Mouse (Mus musculus) brown adipose tissue, adult 24 weeks (tissue): ENCODE measurements around the gene Paqr4. TPM values are rescaled to one million over a fixed set of nuclear protein-coding genes. Genes with fewer than 3 reads are reported as not detected.

Experiments used
- H3K27ac ChIP-seq: fragments of 200-500 bp; replicated peaks from 2 replicates; pipeline ENCODE4 v1.5.1; 2012; ENCODE audit warnings: low read depth, mild to moderate bottlenecking, low read length
- H3K4me1 ChIP-seq: fragments of 200-500 bp; 2 replicates; pipeline ENCODE4 v1.6.1; 2012; ENCODE audit warnings: low read length, mixed read lengths; ENCODE audit not compliant: control insufficient read depth, insufficient read depth, insufficient read length
- H3K4me3 ChIP-seq: fragments of 200-500 bp; 2 replicates; pipeline ENCODE4 v1.5.1; 2012; ENCODE audit warnings: low read depth, mild to moderate bottlenecking, low read length, moderate library complexity; ENCODE audit not compliant: insufficient read depth
- polyA plus RNA-seq: library from polyadenylated mRNA; stranded (reverse); fragments of >200 nt; gene quantifications from 2 replicates; pipeline ENCODE4 v1.2.4, GENCODE M21; 2012; ENCODE audit not compliant: missing spikeins, insufficient read depth, insufficient read length

Gene Paqr4
- polyA plus RNA-seq, 1 experiment: 4.0 TPM

GRCm38 (mm10) chr17:23742941-23743340 lies 2.3 kb upstream of the Paqr4 start:
- Histone ChIP-seq H3K4me1 (peaks cover 3% of the 10 kb centered on the region; the same call in 1 of the 2 replicates), H3K4me3 (peak overlapping the region; percentile 32; the same call in 1 of the 2 replicates), H3K27ac (no peak overlapping the region)

- Histone ChIP-seq H3K4me3 (peak overlapping the region; percentile 32), H3K27ac (no peak overlapping the region), H3K4me1 (peaks cover 7% of the 10 kb centered on the region; the same call in 1 of the 2 replicates)
These were observed 1.6 kb upstream of the Paqr4 start for GRCm38 (mm10) chr17:23742210-23742793.

GRCm38 (mm10) chr17:23741359-23742209 lies 917 bp upstream of the Paqr4 start:
- Histone ChIP-seq H3K4me3 (peak overlapping the region; percentile 32), H3K4me1 (peaks cover 7% of the 10 kb centered on the region; the same call in 1 of the 2 replicates), H3K27ac (no peak overlapping the region)

- H3K4me3 ChIP-seq: peak overlapping the region; percentile 89
- H3K27ac ChIP-seq: peak overlapping the region; percentile 69
- H3K4me1 ChIP-seq: peaks cover 7% of the 10 kb centered on the region; the same call in 1 of the 2 replicates
These were observed 507 bp downstream of the Paqr4 start for GRCm38 (mm10) chr17:23740136-23740584.

- peak overlapping the region; percentile 89 for H3K4me3 ChIP-seq
These were observed 1.2 kb downstream of the Paqr4 start for GRCm38 (mm10) chr17:23739202-23740135.

GRCm38 (mm10) chr17:23738836-23739201 lies 1.8 kb downstream of the Paqr4 start:
- peak overlapping the region; percentile 89 for H3K4me3 ChIP-seq

More at GRCm38 (mm10) chr17:23739202-23740135, 1.2 kb downstream of the Paqr4 start:
- peaks cover 7% of the 10 kb centered on the region; the same call in 1 of the 2 replicates for H3K4me1 ChIP-seq
- H3K27ac ChIP-seq: peak overlapping the region; percentile 69

GRCm38 (mm10) chr17:23737493-23738445 lies 2.9 kb downstream of the Paqr4 start:
- no peak overlapping the region for H3K4me3 ChIP-seq
- H3K27ac ChIP-seq: no peak overlapping the region
- H3K4me1 ChIP-seq: peaks cover 7% of the 10 kb centered on the region; the same call in 1 of the 2 replicates

More at GRCm38 (mm10) chr17:23738836-23739201, 1.8 kb downstream of the Paqr4 start:
- no peak overlapping the region for H3K27ac ChIP-seq
- H3K4me1 ChIP-seq: peaks cover 7% of the 10 kb centered on the region; the same call in 1 of the 2 replicates

GRCm38 (mm10) chr17:23734341-23734740 lies 6.3 kb downstream of the Paqr4 start:
- no peak overlapping the region for H3K4me3 ChIP-seq
- H3K4me1 ChIP-seq: peaks cover 7% of the 10 kb centered on the region
- H3K27ac ChIP-seq: no peak overlapping the region

- no peaks in the 10 kb centered on the region; the same call in none of the 2 replicates for H3K4me1 ChIP-seq
- H3K27ac ChIP-seq: no peak overlapping the region
- H3K4me3 ChIP-seq: no peak overlapping the region
These were observed 10.2 kb downstream of the Paqr4 start for GRCm38 (mm10) chr17:23730441-23730840.

GRCm38 (mm10) chr17:23726758-23727142 lies 13.9 kb downstream of the Paqr4 start:
- Histone ChIP-seq H3K27ac (0 out of 2 replicates have a peak overlapping the region, but pooled peaks have one; percentile 9), H3K4me3 (peak overlapping the region; percentile 72), H3K4me1 (no peaks in the 10 kb centered on the region; the same call in 1 of the 2 replicates)

- Histone ChIP-seq H3K4me3 (peak within 1 kb of the TSS; percentile 72), H3K27ac (peak within 1 kb of the TSS; percentile 42)
These were observed 14.5 kb downstream of the Paqr4 start, which contains the start of gene Pkmyt1 for GRCm38 (mm10) chr17:23725999-23726757. TSS of gene Pkmyt1 (plus strand) at chr17:23726336.

GRCm38 (mm10) chr17:23725477-23725876 lies 15.2 kb downstream of the Paqr4 start:
- no peak overlapping the region for H3K27ac ChIP-seq
- H3K4me3 ChIP-seq: peak overlapping the region; percentile 64

More at GRCm38 (mm10) chr17:23725999-23726757, 14.5 kb downstream of the Paqr4 start, which contains the start of gene Pkmyt1:
- no peaks in the 10 kb centered on the region; the same call in 1 of the 2 replicates for H3K4me1 ChIP-seq

More at GRCm38 (mm10) chr17:23725477-23725876, 15.2 kb downstream of the Paqr4 start:
- no peaks in the 10 kb centered on the region for H3K4me1 ChIP-seq
